Mouse (Mus musculus) CH12.LX (cell line): ENCODE data around the gene Cebpzos.

ENCODE experiments used
- CTCF ChIP-seq, 2 experiments: IDR thresholded peaks in 1 of 2; conservative IDR thresholded peaks in 1 of 2; 2 replicates each; pipeline ENCODE4 v1.5.1; 2011 to 2012; ENCODE audit warnings: low read depth in 2 of 2, low read length in 2 of 2, improper control_type of control experiment in 1 of 2, inconsistent platforms in 1 of 2, mild to moderate bottlenecking in 1 of 2, moderate library complexity in 1 of 2
- JUND ChIP-seq: conservative IDR thresholded peaks from 2 replicates; pipeline ENCODE4 v1.6.1; 2011; ENCODE audit warnings: low read depth, low read length, improper control_type of control experiment
- MAFK ChIP-seq: IDR thresholded peaks from 2 replicates; pipeline ENCODE4 v1.6.1; 2011; ENCODE audit warnings: low read length, improper control_type of control experiment; ENCODE audit not compliant: insufficient replicate concordance
- MAZ ChIP-seq: IDR thresholded peaks from 2 replicates; pipeline ENCODE4 v1.6.1; 2012; ENCODE audit warnings: low read depth, mild to moderate bottlenecking, inconsistent platforms, low read length, improper control_type of control experiment, moderate library complexity
- RCOR1 ChIP-seq: conservative IDR thresholded peaks from 2 replicates; pipeline ENCODE4 v1.6.1; 2012; ENCODE audit warnings: low read depth, mild to moderate bottlenecking, inconsistent platforms, low read length, improper control_type of control experiment
- USF1 ChIP-seq: IDR thresholded peaks from 2 replicates; pipeline ENCODE4 v1.6.1; 2014; ENCODE audit warnings: low read depth, mild to moderate bottlenecking, inconsistent platforms, low read length, improper control_type of control experiment

DNA sequence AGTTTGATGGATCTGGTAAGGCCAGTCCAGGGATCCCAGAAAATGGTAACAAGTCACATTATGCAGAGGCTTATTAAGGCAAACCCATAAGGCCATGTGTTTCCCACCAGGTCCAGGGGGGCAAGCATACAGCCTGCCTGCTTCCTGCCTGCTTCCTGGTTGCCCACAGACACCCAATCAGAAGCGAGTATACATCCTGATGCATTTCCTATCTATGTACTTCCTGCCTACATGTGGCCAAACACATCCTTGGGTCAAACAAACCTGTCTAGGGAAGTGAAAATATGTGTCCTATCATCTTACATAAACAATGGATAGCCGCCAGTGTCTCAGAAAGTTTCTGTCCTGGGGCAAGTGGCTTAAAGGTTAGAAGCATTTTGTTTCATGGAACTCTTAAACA, 13.1 kb upstream of the Cebpzos start:
- TF ChIP-seq MAFK (no peak), JUND (no peak), CTCF (conservative IDR thresholded peaks at IDR 0.05 in 1 of 2, IDR thresholded peaks at IDR 0.05 in 1 of 2; ENCODE audit: low read depth in 2 of 2, low read length in 2 of 2) (no peak), MAZ (no peak), USF1 (no peak), RCOR1 (no peak)
